Mouse (Mus musculus) embryonic facial prominence, embryonic 15.5 days (tissue): ENCODE results near the gene Gm19426. TPM values are rescaled to one million over a fixed set of nuclear protein-coding genes. Genes with fewer than 3 reads are reported as not detected.

Experiments used
- ATAC-seq: fragments of 200-750 bp; cut with Nextera tagmentation; 2 replicates; pipeline ENCODE4 v1.8.0; 2017; ENCODE audit warnings: low read depth, moderate TSS enrichment; ENCODE audit not compliant: insufficient number of reproducible peaks, low FRiP score, low TSS enrichment
- H3K27ac ChIP-seq: fragments of 300-500 bp; sonication (generic); replicated peaks from 2 replicates; pipeline ENCODE4 v1.5.1; 2015; ENCODE audit warnings: mild to moderate bottlenecking, inconsistent platforms
- H3K27me3 ChIP-seq: fragments of 300-500 bp; sonication (generic); 2 replicates; pipeline ENCODE4 v1.6.1; 2015; ENCODE audit warnings: inconsistent platforms
- H3K36me3 ChIP-seq: fragments of 300-500 bp; sonication (generic); 2 replicates; pipeline ENCODE4 v1.6.1; 2015; ENCODE audit warnings: mild to moderate bottlenecking, inconsistent platforms
- H3K4me1 ChIP-seq: fragments of 300-500 bp; sonication (generic); 2 replicates; pipeline ENCODE4 v1.6.1; 2015; ENCODE audit warnings: inconsistent platforms
- H3K4me2 ChIP-seq: fragments of 300-500 bp; sonication (generic); replicated peaks from 2 replicates; pipeline ENCODE4 v1.6.1; 2015; ENCODE audit warnings: mild to moderate bottlenecking, inconsistent platforms
- H3K4me3 ChIP-seq: fragments of 300-500 bp; sonication (generic); replicated peaks from 2 replicates; pipeline ENCODE4 v1.5.1; 2015; ENCODE audit warnings: mild to moderate bottlenecking, inconsistent platforms
- H3K9ac ChIP-seq: fragments of 300-500 bp; sonication (generic); 2 replicates; pipeline ENCODE4 v1.6.1; 2015; ENCODE audit warnings: inconsistent platforms
- H3K9me3 ChIP-seq: fragments of 300-500 bp; sonication (generic); replicated peaks from 2 replicates; pipeline ENCODE4 v1.6.1; 2016; ENCODE audit warnings: inconsistent platforms
- WGBS: fragments of 180-500 bp; shearing (Covaris S2); methylation state at CpG from one replicate; pipeline ENCODE4 v1.1.7; 2015; 5-methylcytosine and 5-hydroxymethylcytosine counted together
- polyA plus RNA-seq: library from polyadenylated mRNA; unstranded; fragments of >200 nt; fragmentation: Nextera tagmentation; extraction: Ambion mirVana; gene quantifications from 2 replicates; pipeline ENCODE4 v1.2.1, GENCODE M21; 2015

Gene Gm19426
- polyA plus RNA-seq, 1 experiment from 2014 or later, result 9.0 TPM

- WGBS, result 57% methylated on average over 6 of the region's 6 CpGs
- no peak overlapping the region for H3K4me3 ChIP-seq
- no peak overlapping the region for H3K9ac ChIP-seq
- ATAC-seq, result no peak
- H3K4me2 ChIP-seq, result no peak overlapping the region
- no peaks in the 10 kb centered on the region for H3K4me1 ChIP-seq
- H3K27ac ChIP-seq, result no peak overlapping the region
- no peaks in the 10 kb centered on the region for H3K9me3 ChIP-seq
- H3K36me3 ChIP-seq, result no peaks in the 10 kb centered on the region
- H3K27me3 ChIP-seq, result no peaks in the 10 kb centered on the region
These were observed 6.7 kb upstream of the Gm19426 start for GRCm38 (mm10) chr2:84750115-84750514.

GRCm38 (mm10) chr2:84744126-84744525 lies 671 bp upstream of the Gm19426 start:
- H3K9me3 ChIP-seq, result no peaks in the 10 kb centered on the region
- H3K4me3 ChIP-seq, result peak overlapping the region; percentile 91
- H3K4me1 ChIP-seq, result peaks cover 43% of the 10 kb centered on the region
- peak overlapping the region; percentile 85 for H3K4me2 ChIP-seq
- 0 out of 2 replicates have a peak, but pooled peaks cover 5% of the 10 kb centered on the region for H3K36me3 ChIP-seq
- ATAC-seq, result peak; percentile 51
- H3K27me3 ChIP-seq, result no peaks in the 10 kb centered on the region
- H3K9ac ChIP-seq, result peak overlapping the region; percentile 21; the same call in 1 of the 2 replicates
- H3K27ac ChIP-seq, result peak overlapping the region; percentile 99
- under 1% methylated on average over 10 of the region's 10 CpGs for WGBS

GRCm38 (mm10) chr2:84742451-84743283 lies 788 bp downstream of the Gm19426 start:
- 1% methylated on average over 25 of the region's 26 CpGs for WGBS
- H3K4me1 ChIP-seq, result peaks cover 57% of the 10 kb centered on the region

GRCm38 (mm10) chr2:84741841-84742450 lies 1.5 kb downstream of the Gm19426 start:
- Histone ChIP-seq H3K4me3 (peak overlapping the region; percentile 91), H3K27ac (peak overlapping the region; percentile 99), H3K27me3 (no peaks in the 10 kb centered on the region), H3K4me2 (peak overlapping the region; percentile 85), H3K4me1 (peaks cover 64% of the 10 kb centered on the region), H3K9me3 (no peaks in the 10 kb centered on the region), H3K9ac (peak overlapping the region; percentile 98), H3K36me3 (0 out of 2 replicates have a peak, but pooled peaks cover 5% of the 10 kb centered on the region)
- 6% methylated on average over 5 of the region's 5 CpGs for WGBS
- ATAC-seq, result no peak

More at GRCm38 (mm10) chr2:84742451-84743283, 788 bp downstream of the Gm19426 start:
- Histone ChIP-seq H3K27ac (peak overlapping the region; percentile 99), H3K4me2 (peak overlapping the region; percentile 85), H3K27me3 (no peaks in the 10 kb centered on the region), H3K9me3 (no peaks in the 10 kb centered on the region), H3K36me3 (0 out of 2 replicates have a peak, but pooled peaks cover 5% of the 10 kb centered on the region), H3K9ac (peak overlapping the region; percentile 98), H3K4me3 (peak overlapping the region; percentile 91)
- ATAC-seq, result peak; percentile 61

GRCm38 (mm10) chr2:84740608-84741333 lies 2.7 kb downstream of the Gm19426 start:
- no peak overlapping the region for H3K9ac ChIP-seq

GRCm38 (mm10) chr2:84738271-84738911 lies 5.1 kb downstream of the Gm19426 start:
- no peak for ATAC-seq
- Histone ChIP-seq H3K9ac (no peak overlapping the region), H3K27ac (peak overlapping the region; percentile 12), H3K4me2 (peak overlapping the region; percentile 44), H3K9me3 (no peaks in the 10 kb centered on the region), H3K4me1 (peaks cover 92% of the 10 kb centered on the region), H3K4me3 (peak overlapping the region; percentile 14), H3K27me3 (no peaks in the 10 kb centered on the region), H3K36me3 (0 out of 2 replicates have a peak, but pooled peaks cover 5% of the 10 kb centered on the region)
- under 1% methylated on average over 12 of the region's 12 CpGs for WGBS

More at GRCm38 (mm10) chr2:84740608-84741333, 2.7 kb downstream of the Gm19426 start:
- WGBS, result 74% methylated on average over 15 of the region's 15 CpGs
- Histone ChIP-seq H3K4me3 (0 out of 2 replicates have a peak overlapping the region, but pooled peaks have one; percentile 6), H3K4me1 (peaks cover 76% of the 10 kb centered on the region), H3K9me3 (no peaks in the 10 kb centered on the region), H3K4me2 (peak overlapping the region; percentile 85; the same call in 1 of the 2 replicates), H3K27me3 (no peaks in the 10 kb centered on the region), H3K27ac (peak overlapping the region; percentile 99; the same call in 1 of the 2 replicates), H3K36me3 (0 out of 2 replicates have a peak, but pooled peaks cover 5% of the 10 kb centered on the region)
- no peak for ATAC-seq

- H3K9me3 ChIP-seq, result no peaks in the 10 kb centered on the region
- WGBS, result 7% methylated on average over 8 of the region's 8 CpGs
- no peak overlapping the region for H3K4me3 ChIP-seq
- peak overlapping the region; percentile 2; the same call in 1 of the 2 replicates for H3K27ac ChIP-seq
- H3K9ac ChIP-seq, result no peak overlapping the region
- H3K4me1 ChIP-seq, result peaks cover 91% of the 10 kb centered on the region
- H3K4me2 ChIP-seq, result 0 out of 2 replicates have a peak overlapping the region, but pooled peaks have one; percentile 26
- H3K36me3 ChIP-seq, result 0 out of 2 replicates have a peak, but pooled peaks cover 5% of the 10 kb centered on the region
- no peak for ATAC-seq
- H3K27me3 ChIP-seq, result no peaks in the 10 kb centered on the region
These were observed 6.0 kb downstream of the Gm19426 start for GRCm38 (mm10) chr2:84737451-84737925.

- H3K27ac ChIP-seq, result no peak overlapping the region
- 0 out of 2 replicates have a peak, but pooled peaks cover 5% of the 10 kb centered on the region for H3K36me3 ChIP-seq
- no peaks in the 10 kb centered on the region for H3K9me3 ChIP-seq
- no peak for ATAC-seq
- 6% methylated on average over 27 of the region's 27 CpGs for WGBS
- H3K9ac ChIP-seq, result no peak overlapping the region
- peaks cover 82% of the 10 kb centered on the region for H3K4me1 ChIP-seq
- peak overlapping the region; percentile 26 for H3K4me2 ChIP-seq
- peak overlapping the region; percentile 1; the same call in 1 of the 2 replicates for H3K4me3 ChIP-seq
- H3K27me3 ChIP-seq, result no peaks in the 10 kb centered on the region
These were observed 6.9 kb downstream of the Gm19426 start for GRCm38 (mm10) chr2:84736312-84737161.

GRCm38 (mm10) chr2:84735346-84735920 lies 8.0 kb downstream of the Gm19426 start:
- peak overlapping the region; percentile 59 for H3K4me2 ChIP-seq
- H3K27me3 ChIP-seq, result no peaks in the 10 kb centered on the region
- H3K27ac ChIP-seq, result no peak overlapping the region; the same call in 1 of the 2 replicates
- peak overlapping the region; percentile 49 for H3K4me3 ChIP-seq
- H3K9ac ChIP-seq, result no peak overlapping the region
- WGBS, result 12% methylated on average over 7 of the region's 7 CpGs
- 0 out of 2 replicates have a peak, but pooled peaks cover 5% of the 10 kb centered on the region for H3K36me3 ChIP-seq
- no peak for ATAC-seq
- H3K9me3 ChIP-seq, result no peaks in the 10 kb centered on the region
- peaks cover 71% of the 10 kb centered on the region for H3K4me1 ChIP-seq
